13 mouse cellular contexts compared by ENCODE assay signal in the genomic region with DNA sequence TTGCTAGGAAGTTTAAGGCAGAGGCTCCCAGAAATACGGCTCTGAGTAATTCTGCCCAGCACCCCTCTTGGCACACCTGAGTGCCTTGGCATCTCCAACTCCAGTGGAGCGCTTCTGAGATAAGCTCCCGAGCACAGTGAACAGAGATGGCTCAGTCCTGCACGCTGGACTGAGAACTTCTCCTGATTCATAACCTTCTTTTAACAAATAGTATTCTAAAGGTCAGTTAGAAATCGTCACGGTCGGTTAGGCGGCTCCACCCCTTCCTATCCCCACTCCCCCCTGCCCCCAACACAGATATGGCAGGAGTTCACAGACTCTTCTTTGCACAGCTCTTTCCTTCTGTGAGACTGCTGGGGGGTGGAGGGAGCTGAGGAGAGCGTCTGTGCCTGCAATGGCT.
A peak's percentile ranks its signal among the peaks of the same experiment; 100 is the strongest.
DNase-seq lines count a peak whose midpoint lies in the region; ATAC-seq and TF ChIP-seq lines count a peak whose summit lies in the region.
"Had no signal": no experiment of that assay in that cellular context is flagged by ENCODE, and none has a peak within 500 bp of the region (broad histone marks: within the 10 kb centered on the region; RNA-seq: fewer than 3 reads in every experiment).

No protein-coding gene starts in this region.

- TF ChIP-seq CTCF in lung, postnatal 0 days (IDR thresholded peaks at IDR 0.05): no peak

- 30% methylated on average over 9 of the region's 9 CpGs for WGBS in lung, postnatal 0 days

- peaks cover 9% of the 10 kb centered on the region; the same call in 1 of the 2 replicates for H3K4me1 ChIP-seq in lung, postnatal 0 days (ENCODE audit: insufficient read depth, low read depth, low read length)

- no peak for TF ChIP-seq EP300 in lung, postnatal 0 days (IDR thresholded peaks at IDR 0.05)

- intact Hi-C loops in heart, postnatal 10 days (cut with DNase I): no loop called here

- ATAC-seq in lung, postnatal 0 days: no peak
- ATAC-seq: Patski had no signal

- DNase-seq in cerebellum, adult 18-20 months: peak; percentile 30 to 46
- no peak for DNase-seq in cerebellum, postnatal 4 days (ENCODE audit: low spot score in 2 of 2)
- DNase-seq in lung, postnatal 0 days (ENCODE audit: low spot score): peak; percentile 28
- DNase-seq in lung, postnatal 10 days: no peak
- DNase-seq in heart, postnatal 10 days: peak; percentile 51
- peak; percentile 57 to 78 for DNase-seq in kidney, postnatal 25 days
- no peak for DNase-seq in embryo, embryonic 10.5 days (ENCODE audit: low spot score)
- no peak for DNase-seq in thymus, postnatal 25 days
- DNase-seq: B cell, adult 2 months had no signal

- 0 out of 2 replicates have a peak overlapping the region, but pooled peaks have one; percentile 20 for H3K27ac ChIP-seq in lung, postnatal 0 days (ENCODE audit: low read length)
- H3K27ac ChIP-seq: embryonic facial prominence, embryonic 15.5 days; hindbrain, embryonic 14.5 days; limb, embryonic 13.5 days had no signal

- H3K36me3 ChIP-seq in lung, postnatal 0 days (ENCODE audit: insufficient read depth, low read length): no peaks in the 10 kb centered on the region
- H3K36me3 ChIP-seq: embryonic facial prominence, embryonic 15.5 days had no signal

- H3K9me3 ChIP-seq in lung, postnatal 0 days (ENCODE audit: low read length): no peaks in the 10 kb centered on the region
- H3K9me3 ChIP-seq: embryonic facial prominence, embryonic 15.5 days had no signal

- no peaks in the 10 kb centered on the region for H3K27me3 ChIP-seq in lung, postnatal 0 days (replicated peaks; ENCODE audit: insufficient read depth, low read length)
- H3K27me3 ChIP-seq: embryonic facial prominence, embryonic 15.5 days; limb, embryonic 13.5 days; Patski had no signal

- H3K4me2 ChIP-seq in lung, postnatal 0 days (replicated peaks; ENCODE audit: low read depth, low read length): no peak overlapping the region
- H3K4me2 ChIP-seq: embryonic facial prominence, embryonic 15.5 days; hindbrain, embryonic 14.5 days; limb, embryonic 13.5 days had no signal

- H3K4me3 ChIP-seq in lung, postnatal 0 days (ENCODE audit: low read depth, low read length): no peak overlapping the region
- H3K4me3 ChIP-seq: embryonic facial prominence, embryonic 15.5 days; limb, embryonic 13.5 days had no signal

- no peak overlapping the region for H3K9ac ChIP-seq in lung, postnatal 0 days (replicated peaks; ENCODE audit: low read depth)
- H3K9ac ChIP-seq: embryonic facial prominence, embryonic 15.5 days; hindbrain, embryonic 14.5 days; limb, embryonic 13.5 days had no signal

Comparison
In these comparisons a context has a peak if more than half of its experiments do, and no peak if none do; other contexts are left out.
1. DNase-seq: peak in cerebellum, adult 18-20 months (2 of 2), lung, postnatal 0 days (single experiment), heart, postnatal 10 days (2 of 2) and kidney, postnatal 25 days (2 of 2); none in cerebellum, postnatal 4 days (0 of 2), lung, postnatal 10 days (single experiment), embryo, embryonic 10.5 days (single experiment) and thymus, postnatal 25 days (single experiment).